In the genomic region with DNA sequence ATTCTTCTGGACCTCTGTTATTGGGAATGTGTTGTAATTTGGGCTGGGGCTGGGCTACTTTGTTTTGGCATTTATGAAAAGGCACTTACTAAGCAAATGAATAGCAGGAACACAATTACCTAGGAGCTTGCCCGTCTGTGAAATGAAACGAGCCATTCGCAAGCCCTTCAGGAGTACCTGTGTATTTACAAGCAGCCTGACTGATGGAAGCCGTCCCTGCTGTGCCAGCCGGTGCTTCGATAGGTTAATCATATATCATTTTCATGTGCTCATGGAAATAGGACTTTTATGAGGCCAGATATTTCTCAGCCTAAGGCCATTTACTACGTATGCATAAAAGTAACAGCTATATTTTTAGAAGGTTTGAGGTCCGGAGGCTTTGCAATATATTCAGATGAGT, we compare ENCODE assay signal across 36 mouse cellular contexts. TPM values are rescaled to one million over a fixed set of nuclear protein-coding genes. Genes with fewer than 3 reads are reported as not detected.
"Had no signal": no experiment of that assay in that cellular context is flagged by ENCODE, and none has a peak within 500 bp of the region (broad histone marks: within the 10 kb centered on the region; RNA-seq: fewer than 3 reads in every experiment).

No protein-coding gene starts in this region.

- H3K4me1 ChIP-seq: heart, embryonic 12.5 days; heart, embryonic 13.5 days; heart, embryonic 15.5 days; hindbrain, embryonic 12.5 days; hindbrain, embryonic 15.5 days; intestine, embryonic 15.5 days; kidney, embryonic 15.5 days had no signal

- DNase-seq: heart, postnatal 10 days; heart, postnatal 14 days; heart, postnatal 36 days; heart, postnatal 4 days; kidney, adult 11 months; kidney, adult 18-20 months; kidney, adult 2 months; kidney, adult 8-10 months; kidney, adult 9 months; kidney, postnatal 10 days; kidney, postnatal 14 days; kidney, postnatal 25 days; kidney, postnatal 36 days; kidney, postnatal 4 days; layer of hippocampus, adult 9-11 months; layer of hippocampus, postnatal 36 days had no signal

- H3K27ac ChIP-seq: heart, embryonic 10.5 days; heart, embryonic 13.5 days; heart, embryonic 15.5 days; hindbrain, embryonic 10.5 days; hindbrain, embryonic 12.5 days; hindbrain, embryonic 13.5 days; hindbrain, embryonic 14.5 days; hindbrain, embryonic 15.5 days; hindbrain, postnatal 0 days; intestine, embryonic 15.5 days; kidney, embryonic 15.5 days; kidney, postnatal 0 days; layer of hippocampus, adult 2 months had no signal

- H3K4me2 ChIP-seq: heart, embryonic 11.5 days; heart, embryonic 12.5 days; heart, embryonic 13.5 days; heart, embryonic 15.5 days; hindbrain, embryonic 12.5 days; hindbrain, embryonic 13.5 days; hindbrain, embryonic 14.5 days; hindbrain, embryonic 15.5 days; intestine, embryonic 15.5 days; kidney, embryonic 15.5 days had no signal

- H3K9ac ChIP-seq: heart, embryonic 12.5 days; heart, embryonic 13.5 days; heart, embryonic 15.5 days; hindbrain, embryonic 12.5 days; hindbrain, embryonic 13.5 days; hindbrain, embryonic 14.5 days; hindbrain, embryonic 15.5 days; intestine, embryonic 15.5 days; kidney, embryonic 15.5 days had no signal

- H3K4me3 ChIP-seq: heart, embryonic 10.5 days; heart, embryonic 12.5 days; heart, embryonic 13.5 days; heart, embryonic 15.5 days; hindbrain, embryonic 10.5 days; hindbrain, embryonic 12.5 days; hindbrain, embryonic 13.5 days; hindbrain, embryonic 15.5 days; intestine, embryonic 15.5 days; kidney, embryonic 15.5 days; layer of hippocampus, adult 2 months had no signal

- H3K9me3 ChIP-seq: heart, embryonic 10.5 days; heart, embryonic 12.5 days; heart, embryonic 13.5 days; heart, embryonic 15.5 days; hindbrain, embryonic 10.5 days; hindbrain, embryonic 12.5 days; hindbrain, embryonic 13.5 days; hindbrain, embryonic 15.5 days; intestine, embryonic 15.5 days; kidney, embryonic 15.5 days had no signal

- H3K36me3 ChIP-seq: heart, embryonic 10.5 days; heart, embryonic 12.5 days; heart, embryonic 13.5 days; heart, embryonic 15.5 days; hindbrain, embryonic 10.5 days; hindbrain, embryonic 12.5 days; hindbrain, embryonic 13.5 days; hindbrain, embryonic 15.5 days; intestine, embryonic 15.5 days; kidney, embryonic 15.5 days had no signal

- H3K27me3 ChIP-seq: intestine, embryonic 15.5 days had no signal

- ATAC-seq: hindbrain, embryonic 16.5 days; hindbrain, postnatal 0 days; inflammation-experienced regulatory T-cells, adult 6 months; intestine, embryonic 15.5 days; intestine, embryonic 16.5 days; intestine, postnatal 0 days had no signal

RNA-seq across cellular contexts. Expression of gene Eno4, which starts 19.8 kb away (rescaled TPM):
- polyA plus RNA-seq: inflammation-experienced regulatory T-cells, adult 6 months; large intestine, adult 2 months had no signal
